Mouse (Mus musculus) liver, adult 2 months (tissue): ENCODE data around the gene Cxcr2.

Experiments used
- CTCF ChIP-seq: fragments of 200-500 bp; IDR thresholded peaks from 2 replicates; pipeline ENCODE4 v1.5.1; 2011; ENCODE audit warnings: low read depth, low read length, control low read depth
- POLR2A ChIP-seq: fragments of 200-500 bp; IDR thresholded peaks from 2 replicates; pipeline ENCODE4 v1.6.1; 2011; ENCODE audit warnings: low read length, control low read depth; ENCODE audit not compliant: insufficient read depth; ENCODE audit errors: extremely low read depth

- no peak for TF ChIP-seq POLR2A
- TF ChIP-seq CTCF = no peak
These were observed 21.8 kb upstream of the Cxcr2 start for GRCm38 (mm10) chr1:74132011-74132410.
